Mouse (Mus musculus) fat pad, adult 2 months (tissue): ENCODE data around the gene Mgst3.

Experiments used
- DNase-seq: peaks from one replicate; pipeline ENCODE4 v3.0.0-alpha.2; 2011; ENCODE audit warnings: low read depth, low spot score; ENCODE audit errors: extremely low read depth

Gene Mgst3

DNA sequence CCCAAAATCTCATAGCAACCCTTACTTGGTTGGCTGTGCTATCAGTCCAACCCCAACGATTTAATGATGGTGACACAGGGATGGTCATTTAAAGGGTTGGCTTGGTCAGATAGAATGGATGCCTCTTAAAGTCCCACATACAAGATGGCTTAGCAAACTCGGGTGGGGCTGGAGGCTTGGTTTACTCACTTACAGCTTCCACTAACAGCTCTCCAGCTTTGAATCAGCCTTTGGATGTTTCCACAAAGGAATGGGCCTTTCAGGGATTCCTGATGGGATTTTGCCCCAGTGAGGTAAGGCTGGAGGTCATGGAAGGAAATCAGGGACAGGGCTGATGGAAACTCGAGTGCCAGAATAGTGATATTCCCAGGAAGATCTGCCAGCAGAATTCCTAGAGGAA is 5.8 kb downstream of the Mgst3 start:
- DNase-seq = no peak

DNA sequence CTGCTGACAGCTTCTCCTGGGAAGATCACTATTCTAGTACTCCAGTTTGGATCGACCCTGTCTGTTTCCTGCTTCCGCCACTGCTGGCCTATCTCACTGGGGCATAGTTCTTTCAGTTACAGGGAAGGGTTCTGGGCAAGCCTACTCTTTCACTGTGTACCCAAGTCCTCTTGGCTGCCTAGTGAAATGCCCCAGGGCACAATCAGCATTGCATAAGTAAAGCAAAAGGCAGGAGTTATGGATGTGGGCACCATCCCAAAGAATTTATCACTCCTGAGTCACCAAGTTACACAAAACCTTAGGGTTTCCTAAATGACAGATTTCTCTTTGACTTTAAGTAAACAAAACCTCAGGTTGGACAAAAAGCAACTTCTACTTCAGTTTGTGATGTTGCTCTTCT is 6.3 kb downstream of the Mgst3 start:
- peak; percentile 98 for DNase-seq

- DNase-seq = no peak
These were observed 7.2 kb downstream of the Mgst3 start for GRCm38 (mm10) chr1:167386466-167386865.

DNA sequence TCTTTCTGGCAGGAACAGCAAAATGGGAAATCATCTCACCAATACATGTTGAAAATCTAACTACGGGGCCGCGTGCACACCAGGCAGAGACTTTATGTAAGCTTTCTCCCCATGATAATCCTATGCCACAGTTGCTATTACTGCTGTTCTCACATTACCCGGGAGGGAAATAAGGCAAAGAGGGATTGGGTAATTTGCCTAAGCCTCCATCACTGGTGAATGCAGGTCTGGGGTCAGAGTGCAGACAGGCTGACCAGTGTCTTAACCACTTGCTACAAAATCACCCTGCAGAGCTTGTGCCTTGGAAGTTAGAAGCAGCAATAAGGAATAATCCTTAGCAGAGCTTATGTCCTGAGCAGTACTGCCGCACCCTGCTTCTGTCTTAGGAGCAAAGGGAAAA is 8.0 kb downstream of the Mgst3 start:
- no peak for DNase-seq

DNA sequence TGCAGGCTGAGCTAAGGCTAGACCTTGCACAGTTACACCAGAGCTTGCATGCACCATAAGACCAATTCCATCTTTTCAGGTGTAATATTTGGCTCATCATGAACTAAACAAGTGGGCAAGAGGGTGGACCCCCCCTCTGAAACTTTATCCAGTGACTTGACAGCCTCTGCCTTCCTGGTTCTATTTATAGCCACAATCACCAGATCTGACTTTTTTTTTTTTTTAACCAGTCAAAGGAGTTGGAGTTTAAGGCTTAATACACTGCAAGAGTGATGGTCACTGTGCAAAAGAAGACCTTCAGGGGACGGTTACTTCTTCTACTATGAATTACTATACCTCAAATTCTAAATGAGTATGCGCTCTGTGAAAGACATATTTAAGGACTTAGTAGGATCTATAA is 8.4 kb downstream of the Mgst3 start:
- no peak for DNase-seq

- DNase-seq = no peak
These were observed 9.5 kb downstream of the Mgst3 start for GRCm38 (mm10) chr1:167384156-167384555.

DNA sequence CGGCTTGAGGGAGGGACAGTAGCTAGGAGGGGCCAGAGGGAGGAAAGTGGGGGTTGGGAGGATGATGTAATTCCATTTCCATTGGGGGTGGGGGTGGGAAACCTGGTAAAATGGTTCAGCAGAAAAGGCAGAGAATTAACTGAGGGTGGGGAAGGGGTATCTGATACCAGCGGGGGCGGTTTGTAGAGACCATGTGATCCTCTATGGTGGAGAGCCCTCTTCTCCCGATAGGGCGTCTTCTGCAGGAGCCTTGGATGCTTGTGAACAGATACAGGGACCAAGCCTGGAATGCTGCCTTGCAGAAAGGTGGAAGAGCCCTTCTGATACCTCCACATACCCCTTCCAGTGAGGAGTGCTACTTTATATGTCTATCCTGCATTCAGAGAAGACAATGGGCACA is 10.5 kb downstream of the Mgst3 start:
- DNase-seq = no peak

DNA sequence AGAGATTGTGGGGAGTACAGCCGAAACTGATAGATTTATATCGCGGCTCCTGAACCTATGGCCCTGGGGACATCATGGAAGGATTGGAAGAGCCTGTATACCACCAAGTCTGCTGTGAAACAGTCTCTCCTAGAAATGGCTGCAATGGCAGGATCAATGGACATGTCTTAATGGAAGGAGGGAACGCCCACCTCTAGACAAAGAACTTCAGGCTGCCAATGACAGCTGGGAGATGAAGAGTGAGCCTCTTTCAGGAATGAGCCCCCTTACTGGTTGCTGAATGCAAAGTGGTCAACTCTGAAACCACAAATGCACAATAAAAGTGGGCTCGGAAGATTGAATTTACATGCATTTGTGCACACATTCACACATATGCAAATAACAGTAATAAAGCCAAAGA is 10.9 kb downstream of the Mgst3 start:
- DNase-seq = no peak

- DNase-seq = no peak
These were observed 11.3 kb downstream of the Mgst3 start for GRCm38 (mm10) chr1:167382316-167382715.

DNA sequence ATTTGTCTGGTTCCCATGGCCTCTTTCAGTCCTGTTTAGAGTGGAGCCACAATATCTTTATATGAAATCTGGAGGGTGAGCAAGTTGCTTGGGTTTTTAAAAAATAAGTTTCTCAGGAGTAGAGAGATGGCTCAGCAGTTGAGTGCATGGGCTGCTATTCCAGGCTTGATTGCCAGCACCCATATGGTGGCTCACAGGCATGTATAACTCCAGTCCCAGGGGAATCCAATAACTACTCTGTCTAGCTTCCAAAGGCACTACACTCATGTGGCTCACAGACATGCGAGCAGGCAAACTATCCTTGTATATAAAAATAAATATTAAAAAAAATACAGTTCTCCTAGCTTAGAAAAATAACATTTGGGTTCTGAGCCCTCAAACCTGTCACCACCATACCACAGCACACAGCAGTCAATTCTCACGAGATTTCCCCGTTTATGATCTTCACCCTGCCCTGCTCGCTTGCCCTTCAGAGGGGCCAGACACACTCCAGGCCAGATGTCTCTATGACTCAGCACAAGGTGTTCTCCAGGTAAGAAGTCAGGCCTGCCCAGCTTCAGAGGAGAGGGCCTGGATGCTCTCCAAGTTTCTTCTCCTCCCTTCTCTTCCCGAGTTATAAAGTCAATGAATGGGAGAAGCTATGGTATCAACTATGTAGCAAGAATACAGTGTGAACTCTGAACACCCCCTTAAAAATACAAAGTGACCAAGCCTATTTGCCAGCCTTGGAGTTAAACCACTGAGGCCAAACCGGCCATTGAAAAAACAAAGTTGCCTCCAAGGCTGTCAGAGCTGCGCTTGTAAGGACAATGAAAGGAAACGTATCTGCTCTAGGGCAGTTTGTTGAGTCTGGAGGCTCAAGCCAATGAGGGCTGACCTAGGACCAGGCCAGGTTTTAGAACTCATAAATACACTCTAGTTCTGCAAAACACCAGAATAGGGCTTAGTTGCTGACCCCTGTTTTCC is 12.3 kb downstream of the Mgst3 start:
- no peak for DNase-seq

GRCm38 (mm10) chr1:167380223-167380622 is 13.4 kb downstream of the Mgst3 start:
- no peak for DNase-seq

GRCm38 (mm10) chr1:167379751-167380150 is 13.9 kb downstream of the Mgst3 start:
- no peak for DNase-seq

DNA sequence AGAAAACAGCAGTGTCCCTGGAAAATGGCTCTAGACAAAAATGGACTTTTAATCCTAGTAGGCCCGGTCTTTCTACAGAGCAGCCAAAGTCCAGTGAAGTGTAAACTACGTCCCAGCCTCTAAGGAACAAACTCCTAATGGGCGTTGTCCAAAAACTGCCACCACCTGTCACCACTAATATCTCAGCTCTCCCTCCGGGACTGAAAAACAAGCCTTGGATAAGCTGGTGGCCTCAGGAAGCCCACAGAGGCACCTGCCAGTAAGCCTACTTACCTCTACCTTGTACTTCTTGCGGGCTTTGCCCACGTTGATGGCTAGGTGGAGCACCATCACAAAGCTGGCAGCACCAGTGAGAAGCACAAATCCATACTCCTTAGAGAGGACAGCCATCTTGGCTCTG is 15.6 kb downstream of the Mgst3 start:
- DNase-seq = no peak

DNA sequence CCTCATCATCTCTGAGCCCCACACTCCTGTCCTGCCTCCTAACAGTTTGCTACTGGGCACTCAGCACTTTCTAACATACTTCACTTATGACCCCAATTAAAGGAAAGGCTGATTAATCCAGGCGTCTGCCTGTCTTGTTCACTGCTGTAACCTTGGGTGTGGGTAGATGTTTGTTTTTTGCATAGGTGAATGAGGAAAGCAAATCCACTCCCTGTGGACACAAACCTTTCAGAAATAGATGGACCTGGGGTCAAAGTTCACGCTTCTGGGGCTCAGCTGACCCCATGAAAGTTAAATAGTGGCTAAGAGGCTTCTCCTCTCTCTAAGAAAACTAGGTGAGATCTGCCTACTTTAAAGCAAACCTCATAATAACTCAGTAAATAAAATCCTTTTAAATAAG is 18.7 kb downstream of the Mgst3 start:
- no peak for DNase-seq

GRCm38 (mm10) chr1:167374003-167374784 is 19.4 kb downstream of the Mgst3 start:
- no peak for DNase-seq

DNA sequence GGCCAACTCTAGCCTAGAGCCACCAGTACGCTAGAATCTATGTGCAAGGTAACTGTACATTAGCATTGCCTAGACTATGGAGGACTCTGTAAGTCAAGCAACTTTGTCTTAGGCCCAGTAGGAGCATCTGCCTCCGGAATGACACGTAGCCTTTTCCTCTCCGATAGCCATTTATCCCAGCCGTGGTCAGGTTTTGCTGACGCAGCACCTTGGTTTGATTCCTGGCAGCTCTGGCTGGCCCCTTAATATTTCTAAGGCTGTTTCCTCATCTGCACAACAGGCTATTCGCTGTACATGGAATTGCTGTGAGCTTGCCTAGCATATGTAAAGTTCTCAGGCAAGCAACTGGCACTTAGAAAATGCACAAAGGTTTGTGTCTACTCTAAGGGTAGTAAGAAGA is 20.9 kb downstream of the Mgst3 start:
- no peak for DNase-seq

DNA sequence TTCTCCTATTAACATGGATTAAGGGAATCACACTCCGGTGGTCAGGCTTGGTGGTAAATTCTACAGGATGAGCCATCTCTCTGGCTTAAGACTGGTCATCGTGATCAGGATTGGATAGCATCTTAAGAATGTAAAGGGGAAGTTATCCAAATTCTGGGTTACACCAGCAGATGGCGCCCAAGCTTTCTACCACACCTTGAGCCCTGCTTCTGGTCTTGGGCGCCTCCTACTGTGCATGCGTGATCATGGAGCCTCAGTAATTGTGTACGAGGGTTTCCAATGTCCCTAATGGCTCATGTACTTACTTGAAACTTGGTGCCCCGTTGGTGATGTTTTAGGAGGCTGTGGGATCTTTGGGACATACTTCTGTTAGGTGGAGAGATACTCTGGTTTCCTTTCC is 23.7 kb downstream of the Mgst3 start:
- no peak for DNase-seq

GRCm38 (mm10) chr1:167368513-167368912 is 25.1 kb downstream of the Mgst3 start:
- no peak for DNase-seq

DNA sequence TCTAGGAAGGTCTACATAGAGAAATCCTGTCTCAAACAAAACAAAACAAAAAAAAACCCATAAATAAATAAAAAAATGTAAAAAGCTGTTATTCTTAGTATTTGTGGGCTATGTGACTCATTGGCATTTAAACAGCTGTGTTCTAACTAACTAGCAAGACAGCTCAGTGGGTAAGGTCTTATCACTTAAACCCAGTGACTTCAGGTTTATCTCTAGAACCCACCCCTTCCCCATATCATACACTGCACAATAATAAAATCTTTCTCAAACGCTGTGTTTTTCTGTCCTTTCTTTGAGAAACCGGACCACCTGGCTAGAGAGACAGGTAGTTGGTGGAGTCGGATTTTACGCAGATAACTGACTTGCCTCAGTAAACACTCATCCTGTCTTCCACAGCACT is 25.6 kb downstream of the Mgst3 start:
- DNase-seq = no peak

DNA sequence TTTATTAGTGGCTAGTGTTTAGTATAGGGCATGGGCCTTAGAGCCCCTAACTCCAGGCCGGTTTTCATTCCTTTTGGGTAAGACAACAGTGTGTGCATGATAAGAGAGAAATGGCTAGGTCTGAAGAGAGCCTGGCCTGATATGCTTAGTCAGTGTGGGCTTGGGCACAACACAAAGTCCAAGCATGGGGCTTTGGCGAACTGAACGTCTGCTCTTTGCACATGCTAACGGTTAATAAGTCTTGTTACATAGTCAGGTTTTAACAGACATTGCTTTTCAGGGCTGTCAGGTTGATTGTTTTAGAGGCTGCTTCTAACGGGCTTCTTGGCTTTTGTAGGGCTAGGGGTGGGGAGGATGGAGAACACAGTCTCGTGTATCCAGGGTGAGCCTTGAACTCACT is 27.0 kb downstream of the Mgst3 start:
- DNase-seq = no peak

DNA sequence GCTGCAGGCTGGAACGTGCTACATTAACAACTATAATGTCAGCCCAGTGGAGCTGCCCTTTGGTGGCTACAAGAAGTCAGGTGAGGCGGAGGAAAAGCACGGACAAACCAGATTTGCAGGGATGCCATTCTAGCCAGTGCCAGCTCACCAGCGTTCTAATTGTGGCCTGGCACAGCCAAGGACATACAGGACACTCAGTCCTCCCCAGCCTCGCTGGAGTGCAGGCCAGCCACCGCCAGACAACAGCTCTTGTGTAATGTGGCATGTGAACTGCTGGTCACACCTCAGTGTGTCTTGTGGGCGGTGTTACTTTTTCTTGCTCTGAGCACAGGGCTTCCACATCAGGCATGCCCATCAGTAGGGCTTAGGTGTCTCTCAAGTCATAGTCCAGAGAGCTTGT is 27.8 kb downstream of the Mgst3 start:
- DNase-seq = no peak

DNA sequence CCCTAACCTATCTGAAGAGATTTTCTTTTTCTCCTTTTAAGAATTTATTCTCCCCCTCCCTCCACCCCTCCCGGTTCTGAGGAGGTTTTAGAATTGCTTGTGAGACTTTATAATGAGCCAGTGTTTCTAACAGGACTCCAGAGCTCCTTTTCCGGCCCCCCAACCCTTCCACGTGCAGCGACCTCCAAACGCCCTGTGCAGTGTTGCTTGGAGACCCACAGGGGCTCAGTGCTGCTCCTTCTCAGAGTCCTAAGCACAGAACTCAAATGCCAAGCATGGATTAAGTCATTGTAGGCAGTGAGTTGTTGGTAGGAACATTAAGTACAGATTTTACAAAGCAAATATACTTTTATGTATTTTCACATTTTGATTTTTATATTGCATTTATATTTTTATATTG is 30.3 kb downstream of the Mgst3 start:
- DNase-seq = no peak
